ENCODE assay signal across 18 mouse cellular contexts in genomic region chr14:93523430-93523829, GRCm38 (mm10).
"Had no signal": no experiment of that assay in that cellular context is flagged by ENCODE, and none has a peak within 500 bp of the region (broad histone marks: within the 10 kb centered on the region; RNA-seq: fewer than 3 reads in every experiment).

No protein-coding gene starts in this region.

- H3K36me3 ChIP-seq: liver, embryonic 15.5 days; lung, embryonic 15.5 days; midbrain, embryonic 12.5 days; midbrain, embryonic 15.5 days; neural tube, embryonic 12.5 days; stomach, embryonic 15.5 days had no signal

- H3K27ac ChIP-seq: liver, embryonic 15.5 days; lung, embryonic 15.5 days; macrophage; midbrain, embryonic 12.5 days; midbrain, embryonic 15.5 days; neural tube, embryonic 12.5 days; stomach, embryonic 15.5 days; stomach, postnatal 0 days had no signal

- DNase-seq: liver, postnatal 0 days; lung, adult 2 months; lung, postnatal 14 days; lung, postnatal 36 days; right cerebral cortex, postnatal 14 days; thymus, adult 2 months; thymus, postnatal 25 days; thymus, postnatal 4 days had no signal

- H3K27me3 ChIP-seq: liver, embryonic 15.5 days; lung, embryonic 15.5 days; megakaryocyte, embryonic 14.5 days; midbrain, embryonic 12.5 days; midbrain, embryonic 15.5 days; neural tube, embryonic 12.5 days; stomach, embryonic 15.5 days had no signal

- H3K4me2 ChIP-seq: liver, embryonic 15.5 days; lung, embryonic 15.5 days; midbrain, embryonic 12.5 days; midbrain, embryonic 15.5 days; neural tube, embryonic 12.5 days; stomach, embryonic 15.5 days had no signal

- ATAC-seq: liver, postnatal 0 days; lung, postnatal 0 days had no signal

- H3K9ac ChIP-seq: liver, embryonic 15.5 days; liver, postnatal 0 days; lung, embryonic 15.5 days; midbrain, embryonic 12.5 days; midbrain, embryonic 15.5 days; neural tube, embryonic 12.5 days; stomach, embryonic 15.5 days had no signal

- H3K4me3 ChIP-seq: liver, embryonic 15.5 days; lung, embryonic 15.5 days; megakaryocyte, embryonic 14.5 days; midbrain, embryonic 12.5 days; midbrain, embryonic 15.5 days; neural tube, embryonic 12.5 days; stomach, embryonic 15.5 days had no signal

- H3K9me3 ChIP-seq: liver, embryonic 15.5 days; lung, embryonic 15.5 days; megakaryocyte, embryonic 14.5 days; midbrain, embryonic 12.5 days; midbrain, embryonic 15.5 days; stomach, embryonic 15.5 days had no signal

- H3K4me1 ChIP-seq: liver, embryonic 15.5 days; lung, embryonic 15.5 days; megakaryocyte, embryonic 14.5 days; midbrain, embryonic 15.5 days; neural tube, embryonic 12.5 days; stomach, embryonic 15.5 days had no signal
